ENCODE assay signal across 18 mouse cellular contexts in genomic region chr10:84496805-84497204, GRCm38 (mm10).
"Had no signal": no experiment of that assay in that cellular context is flagged by ENCODE, and none has a peak within 500 bp of the region (broad histone marks: within the 10 kb centered on the region; RNA-seq: fewer than 3 reads in every experiment).

No protein-coding gene starts in this region.

- ATAC-seq: lung, postnatal 0 days had no signal

- H3K4me2 ChIP-seq: liver, embryonic 11.5 days; lung, embryonic 14.5 days; midbrain, embryonic 11.5 days; neural tube, embryonic 12.5 days; stomach, embryonic 15.5 days had no signal

- H3K9me3 ChIP-seq: neural tube, embryonic 12.5 days; stomach, embryonic 15.5 days had no signal

- H3K27me3 ChIP-seq: neural tube, embryonic 12.5 days; stomach, embryonic 15.5 days had no signal

- H3K9ac ChIP-seq: liver, embryonic 14.5 days; liver, postnatal 0 days; lung, embryonic 14.5 days; neural tube, embryonic 12.5 days; stomach, embryonic 15.5 days had no signal

- H3K27ac ChIP-seq: liver, embryonic 14.5 days; neural tube, embryonic 12.5 days; stomach, embryonic 15.5 days had no signal

- DNase-seq: kidney, adult 18-20 months; kidney, adult 9 months; kidney, postnatal 14 days; kidney, postnatal 4 days; liver, postnatal 0 days; lung, embryonic 14.5 days; lung, postnatal 36 days; midbrain, embryonic 14.5 days; retina, postnatal 1 day; right cerebral cortex, postnatal 25 days; spleen, adult 18-20 months; thymus, postnatal 25 days had no signal

- H3K36me3 ChIP-seq: neural tube, embryonic 12.5 days; stomach, embryonic 15.5 days had no signal

- H3K4me1 ChIP-seq: neural tube, embryonic 12.5 days; stomach, embryonic 15.5 days had no signal

- H3K4me3 ChIP-seq: neural tube, embryonic 12.5 days; stomach, embryonic 15.5 days had no signal
